Mouse (Mus musculus): Measurements from ENCODE around the gene Ifna14. TPM values are rescaled to one million over a fixed set of nuclear protein-coding genes. Genes with fewer than 3 reads are reported as not detected.

Gene Ifna14
- total RNA-seq, 1 experiment from 2014 or later: not detected

Other genes starting within 250 kb of the Ifna14 start
- gene Hacd4, start 132.9 kb downstream of the Ifna14 start, total RNA-seq (2017): 68.3 and 71.2 TPM in 2 replicates
- not detected in 2 replicates for gene Ifnb1, start 49.0 kb downstream of the Ifna14 start, total RNA-seq (2017)
- gene Ifna15, start 13.6 kb downstream of the Ifna14 start, total RNA-seq (2017): not detected in 2 replicates
- not detected in 2 replicates for gene Ifna9, start 20.6 kb upstream of the Ifna14 start, total RNA-seq (2017)
- gene Ifna12, start 31.6 kb upstream of the Ifna14 start, total RNA-seq (2017): not detected in 2 replicates
- not detected in 2 replicates for gene C87499, start 62.6 kb upstream of the Ifna14 start, total RNA-seq (2017)
- not detected in 2 replicates for gene Ifna13, start 72.7 kb upstream of the Ifna14 start, total RNA-seq (2017)
- gene Ifna16, start 105.1 kb upstream of the Ifna14 start, total RNA-seq (2017): not detected in 2 replicates
- not detected in 2 replicates for gene Ifna2, start 112.1 kb upstream of the Ifna14 start, total RNA-seq (2017)
- gene Ifnab, start 119.6 kb upstream of the Ifna14 start, total RNA-seq (2017): not detected in 2 replicates
- 0.93 TPM in 1 of 2 replicates, not detected in the other for gene Gm26566, start 150.0 kb upstream of the Ifna14 start, total RNA-seq (2017)
- 45.5 and 48.4 TPM in 2 replicates for gene Klhl9, start 150.7 kb upstream of the Ifna14 start, total RNA-seq (2017)
- gene Gm13271, start 183.1 kb upstream of the Ifna14 start, total RNA-seq (2017): not detected in 2 replicates
- gene Gm13283, start 188.3 kb upstream of the Ifna14 start, total RNA-seq (2017): 0.35 TPM in 1 of 2 replicates, not detected in the other
- gene Gm13290, start 202.0 kb upstream of the Ifna14 start, total RNA-seq (2017): not detected in 2 replicates
- gene Gm13289, start 205.1 kb upstream of the Ifna14 start, total RNA-seq (2017): not detected in 2 replicates
- not detected in 2 replicates for gene Gm13272, start 208.1 kb upstream of the Ifna14 start, total RNA-seq (2017)
- gene Ifnz, start 210.3 kb upstream of the Ifna14 start, total RNA-seq (2017): not detected in 2 replicates
- gene Gm13276, start 213.9 kb upstream of the Ifna14 start, total RNA-seq (2017): not detected in 2 replicates
- not detected in 2 replicates for gene Gm13277, start 216.8 kb upstream of the Ifna14 start, total RNA-seq (2017)
- gene Gm13278, start 219.8 kb upstream of the Ifna14 start, total RNA-seq (2017): not detected in 2 replicates
- gene Gm13275, start 222.7 kb upstream of the Ifna14 start, total RNA-seq (2017): not detected in 2 replicates
- not detected in 2 replicates for gene Gm13279, start 225.6 kb upstream of the Ifna14 start, total RNA-seq (2017)
- gene Gm13285, start 227.9 kb upstream of the Ifna14 start, total RNA-seq (2017): not detected in 2 replicates
- not detected in 2 replicates for gene Gm13287, start 231.5 kb upstream of the Ifna14 start, total RNA-seq (2017)
- gene Gm13288, start 233.7 kb upstream of the Ifna14 start, total RNA-seq (2017): not detected in 2 replicates
- gene Ifna7, start 244.4 kb upstream of the Ifna14 start, total RNA-seq (2017): not detected in 2 replicates
- not detected in 2 replicates for gene Ifna11, start 248.2 kb upstream of the Ifna14 start, total RNA-seq (2017)